ENCODE assay signal across 8 mouse cellular contexts in genomic region chr9:44707749-44708428, GRCm38 (mm10). TPM values are rescaled to one million over a fixed set of nuclear protein-coding genes. Genes with fewer than 3 reads are reported as not detected.
DNase-seq lines count a peak whose midpoint lies in the region; ATAC-seq and TF ChIP-seq lines count a peak whose summit lies in the region.

No protein-coding gene starts in this region.

- ATAC-seq in monocyte, adult 5-6 weeks (replicated peaks; ENCODE audit: insufficient number of reproducible peaks, low FRiP score, low TSS enrichment, poor library complexity, severe bottlenecking): no peak

- no peaks in the 10 kb centered on the region; the same call in 1 of the 2 replicates for H3K36me3 ChIP-seq in kidney, adult 2 months (ENCODE audit: control insufficient read depth, insufficient read depth, low read length)
- peaks cover 99% of the 10 kb centered on the region for H3K36me3 ChIP-seq in hindbrain, embryonic 10.5 days
- H3K36me3 ChIP-seq in midbrain, embryonic 10.5 days: peaks cover 94% of the 10 kb centered on the region

- no peak for DNase-seq in kidney, adult 2 months
- DNase-seq in kidney, adult 8-10 months: no peak
- peak; percentile 48 for DNase-seq in brain, adult 2 months (ENCODE audit: low read depth, low spot score)
- DNase-seq in hindbrain, embryonic 10.5 days (ENCODE audit: low spot score): no peak
- DNase-seq in midbrain, embryonic 10.5 days (ENCODE audit: low spot score): no peak
- DNase-seq in adrenal gland, postnatal 14 days: no peak
- no peak for DNase-seq in thymus, postnatal 36 days

- no peaks in the 10 kb centered on the region for H3K9me3 ChIP-seq in hindbrain, embryonic 10.5 days
- no peaks in the 10 kb centered on the region for H3K9me3 ChIP-seq in midbrain, embryonic 10.5 days (replicated peaks)

- H3K4me1 ChIP-seq in kidney, adult 2 months (ENCODE audit: control insufficient read depth, insufficient read depth, low read length): peaks cover 7% of the 10 kb centered on the region
- H3K4me1 ChIP-seq in hindbrain, embryonic 10.5 days (replicated peaks): peaks cover 39% of the 10 kb centered on the region
- peaks cover 26% of the 10 kb centered on the region for H3K4me1 ChIP-seq in midbrain, embryonic 10.5 days

- TF ChIP-seq CTCF in kidney, adult 2 months (conservative IDR thresholded peaks at IDR 0.05; ENCODE audit: insufficient read depth, insufficient read length, low read depth, low read length): no peak

- no peaks in the 10 kb centered on the region for H3K27me3 ChIP-seq in kidney, adult 2 months (replicated peaks; ENCODE audit: control insufficient read depth, insufficient read depth, low read length)
- H3K27me3 ChIP-seq in hindbrain, embryonic 10.5 days (ENCODE audit: insufficient read depth, poor library complexity, severe bottlenecking): peaks cover 17% of the 10 kb centered on the region
- peaks cover 27% of the 10 kb centered on the region for H3K27me3 ChIP-seq in midbrain, embryonic 10.5 days (ENCODE audit: low read depth, poor library complexity, severe bottlenecking)

- 0 out of 2 replicates have a peak overlapping the region, but pooled peaks have one; percentile 5 for H3K4me3 ChIP-seq in kidney, adult 2 months (ENCODE audit: insufficient read depth, low read depth, low read length)
- H3K4me3 ChIP-seq in hindbrain, embryonic 10.5 days: peak overlapping the region; percentile 47
- H3K4me3 ChIP-seq in midbrain, embryonic 10.5 days: peak overlapping the region; percentile 57

- no peak overlapping the region for H3K27ac ChIP-seq in kidney, adult 2 months (ENCODE audit: insufficient read depth, low read depth, low read length)
- H3K27ac ChIP-seq in hindbrain, embryonic 10.5 days: peak overlapping the region; percentile 77
- peak overlapping the region; percentile 80 for H3K27ac ChIP-seq in midbrain, embryonic 10.5 days (replicated peaks)

- TF ChIP-seq POLR2A in kidney, adult 2 months (IDR thresholded peaks at IDR 0.05; ENCODE audit: low read depth, low read length): no peak

- WGBS in kidney, adult 2 months: 45% methylated on average over 28 of the region's 28 CpGs
- 18% methylated on average over 28 of the region's 28 CpGs for WGBS in hindbrain, embryonic 10.5 days
- 17% methylated on average over 28 of the region's 28 CpGs for WGBS in midbrain, embryonic 10.5 days

RNA-seq across cellular contexts. Expression of gene Phldb1, which starts 27.1 kb away (rescaled TPM):
- polyA plus RNA-seq in kidney, adult 2 months (2012; rRNA removed): 37.6 and 46.4 TPM in 2 replicates
- 45.4 and 49.5 TPM in 2 replicates for polyA plus RNA-seq in hindbrain, embryonic 10.5 days (2016; fragmentation: Nextera tagmentation; extraction: Ambion mirVana)
- polyA plus RNA-seq in midbrain, embryonic 10.5 days (2016; fragmentation: Nextera tagmentation; extraction: Ambion mirVana): 40.8 and 49.1 TPM in 2 replicates
- 45.1 and 60.5 TPM in 2 replicates for total RNA-seq in adrenal gland, postnatal 14 days (2021)
- 2.1 to 4.3 TPM (median 3.1 TPM) in 3 replicates for total RNA-seq in monocyte, adult 5-6 weeks (2017)

RNA-seq across cellular contexts. Expression of gene Treh, which starts 34.9 kb away (rescaled TPM):
- 32.2 and 34.4 TPM in 2 replicates for polyA plus RNA-seq in kidney, adult 2 months (2012; rRNA removed)
- not detected in 2 replicates for polyA plus RNA-seq in hindbrain, embryonic 10.5 days (2016; fragmentation: Nextera tagmentation; extraction: Ambion mirVana)
- not detected in 2 replicates for polyA plus RNA-seq in midbrain, embryonic 10.5 days (2016; fragmentation: Nextera tagmentation; extraction: Ambion mirVana)
- not detected in 2 replicates for total RNA-seq in adrenal gland, postnatal 14 days (2021)
- total RNA-seq in monocyte, adult 5-6 weeks (2017): not detected in 3 replicates

RNA-seq across cellular contexts. Expression of gene Arcn1, which starts 59.8 kb away (rescaled TPM):
- 42.3 and 50.9 TPM in 2 replicates for polyA plus RNA-seq in kidney, adult 2 months (2012; rRNA removed)
- 154 and 170 TPM in 2 replicates for polyA plus RNA-seq in hindbrain, embryonic 10.5 days (2016; fragmentation: Nextera tagmentation; extraction: Ambion mirVana)
- polyA plus RNA-seq in midbrain, embryonic 10.5 days (2016; fragmentation: Nextera tagmentation; extraction: Ambion mirVana): 165 and 172 TPM in 2 replicates
- total RNA-seq in adrenal gland, postnatal 14 days (2021): 160 and 166 TPM in 2 replicates
- 156 to 231 TPM (median 178 TPM) in 3 replicates for total RNA-seq in monocyte, adult 5-6 weeks (2017)

RNA-seq across cellular contexts. Expression of gene Ift46, which starts 59.8 kb away (rescaled TPM):
- 51.0 and 58.8 TPM in 2 replicates for polyA plus RNA-seq in kidney, adult 2 months (2012; rRNA removed)
- polyA plus RNA-seq in hindbrain, embryonic 10.5 days (2016; fragmentation: Nextera tagmentation; extraction: Ambion mirVana): 124 and 152 TPM in 2 replicates
- polyA plus RNA-seq in midbrain, embryonic 10.5 days (2016; fragmentation: Nextera tagmentation; extraction: Ambion mirVana): 130 and 144 TPM in 2 replicates
- total RNA-seq in adrenal gland, postnatal 14 days (2021): 72.1 and 82.3 TPM in 2 replicates
- total RNA-seq in monocyte, adult 5-6 weeks (2017): 20.1 to 53.5 TPM (median 37.4 TPM) in 3 replicates

Comparison
In these comparisons a context has a peak if more than half of its experiments do, and no peak if none do; other contexts are left out.
1. H3K4me3 ChIP-seq: peak in every context shown above with its lines; median percentile 57 in midbrain, embryonic 10.5 days; 47 in hindbrain, embryonic 10.5 days; 5 in kidney, adult 2 months.
2. RNA of gene Treh, which starts 34.9 kb away (polyA plus RNA-seq): 32.2 to 34.4 TPM in kidney, adult 2 months; not detected in hindbrain, embryonic 10.5 days and not detected in midbrain, embryonic 10.5 days; every median in the first group is over 10 times any median in the second.